Mouse (Mus musculus) lung, postnatal 4 days (tissue): ENCODE data around the gene Olfr273.
"Not testable (repeated sequence)": the region's sequence is repeated elsewhere in the genome, so short reads cannot be mapped to it uniquely, and the experiment has no call there.

Experiments
- DNase-seq, 2 experiments: peaks; one replicate each; pipeline ENCODE4 v3.0.0; 2021

The Olfr273 gene

GRCm38 (mm10) chr4:52859136-52859535 is at the start of gene Olfr273:
Olfr273 (minus strand) TSS chr4:52859236.
- DNase-seq: no peak

- DNase-seq: no peak
Measured at GRCm38 (mm10) chr4:52864156-52864555, 5.1 kb upstream of the Olfr273 start.

- DNase-seq: no peak
Measured at GRCm38 (mm10) chr4:52849672-52850071, 9.4 kb downstream of the Olfr273 start.

- no peak for DNase-seq
Measured at GRCm38 (mm10) chr4:52849039-52849635, 9.9 kb downstream of the Olfr273 start.

GRCm38 (mm10) chr4:52845411-52845810 is 13.6 kb downstream of the Olfr273 start:
- not testable (repeated sequence) for DNase-seq

- DNase-seq: no peak
Measured at GRCm38 (mm10) chr4:52821375-52821774, 37.7 kb downstream of the Olfr273 start.

GRCm38 (mm10) chr4:52814304-52814703 is 44.7 kb downstream of the Olfr273 start, which contains the start of gene Olfr275:
Olfr275 (plus strand) TSS chr4:52814604.
- no peak for DNase-seq

GRCm38 (mm10) chr4:52811871-52812270 is 47.2 kb downstream of the Olfr273 start:
- no peak for DNase-seq
